Mouse (Mus musculus): ENCODE measurements at regions not wholly inside any gene's neighbourhood (a gene's known extent, or its start where the extent isn't known, plus 50 kb on each side); places are given as distances from the start of the nearest gene placed in this dataset.

DNA sequence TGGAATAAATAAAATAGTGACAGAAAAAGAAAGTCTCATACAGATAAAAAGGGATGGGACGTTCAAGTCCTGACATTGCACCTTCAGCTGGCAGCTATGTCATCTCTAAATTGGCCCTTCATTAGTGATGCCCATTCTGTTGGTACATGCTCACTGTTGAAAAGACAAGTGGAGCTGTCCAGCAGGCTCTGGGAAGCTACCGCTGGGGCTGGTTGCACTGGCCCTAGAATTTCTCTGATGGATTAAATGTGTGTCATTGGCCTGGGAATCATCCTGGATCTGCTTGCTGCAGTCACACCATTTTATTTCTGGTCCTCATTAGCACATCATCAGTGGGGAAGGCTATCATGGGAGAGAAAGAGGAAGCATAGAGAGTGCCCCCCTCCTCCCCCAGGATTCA, 72.2 kb upstream of the Raph1 start:
- intact Hi-C loops (cut with DNase I), result no loop called here
- DNase-seq (ENCODE audit: low spot score in 2 of 2), result no peak

GRCm38 (mm10) chr1:60636802-60637452, 70.0 kb upstream of the Raph1 start:
- intact Hi-C loops (cut with DNase I), result no loop called here
- DNase-seq (ENCODE audit: low spot score in 2 of 2), result no peak

DNA sequence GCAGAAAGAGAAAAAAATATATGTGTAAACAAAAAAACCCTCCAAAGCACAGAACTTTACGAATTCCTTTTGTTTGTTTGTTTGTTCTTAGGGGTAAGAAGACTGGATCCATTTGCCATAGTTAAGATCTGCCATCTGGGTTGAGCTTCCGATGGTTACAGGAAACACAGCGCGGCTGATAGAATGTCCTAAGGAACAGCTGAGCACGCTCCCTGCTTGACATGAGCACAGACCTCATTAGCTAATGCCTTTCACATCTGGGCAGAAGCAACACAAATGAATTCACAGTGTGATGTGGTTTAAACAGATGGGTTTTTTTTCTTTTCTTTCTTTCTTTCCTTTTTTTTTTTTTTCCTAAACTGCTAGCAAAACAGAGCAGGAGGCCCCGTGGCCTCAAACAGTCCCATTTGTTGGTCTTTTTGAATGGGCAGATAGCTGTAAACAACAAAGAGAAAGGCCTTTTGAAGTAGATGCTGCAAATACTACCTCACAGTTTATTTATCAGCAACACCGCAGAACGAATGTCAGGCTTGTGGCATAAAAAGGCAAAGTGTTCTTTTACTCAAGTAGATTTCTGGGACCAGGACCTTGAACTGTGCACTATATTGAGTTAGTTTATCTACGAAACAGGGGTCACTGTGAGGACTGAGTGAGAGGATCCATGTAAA, 61.0 kb upstream of the Raph1 start:
- no peak for DNase-seq (ENCODE audit: low spot score in 2 of 2)
- intact Hi-C loops (cut with DNase I), result no loop called here

DNA sequence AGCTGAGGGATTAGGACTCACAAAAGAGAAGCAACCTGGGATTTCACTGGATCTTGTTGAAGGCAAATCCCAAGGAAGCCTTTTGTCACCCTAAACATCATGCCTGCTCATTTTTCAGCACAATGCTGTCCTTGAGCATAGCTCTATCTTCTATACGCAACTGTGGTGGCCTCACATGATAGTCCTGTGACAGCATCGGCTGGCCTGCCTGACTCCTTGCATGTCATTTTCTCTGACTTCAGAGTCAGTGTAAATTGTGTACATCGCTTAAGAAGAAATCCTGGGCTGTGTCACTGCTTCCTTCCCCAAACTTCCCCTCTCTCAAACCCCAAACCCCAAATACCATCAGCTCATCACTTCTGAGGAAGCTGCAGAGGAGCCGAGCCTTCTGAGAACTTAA, 60.5 kb upstream of the Raph1 start:
- DNase-seq (ENCODE audit: low spot score in 2 of 2), result no peak
- intact Hi-C loops (cut with DNase I), result no loop called here

GRCm38 (mm10) chr1:60625698-60626486, 59.0 kb upstream of the Raph1 start:
- intact Hi-C loops (cut with DNase I), result no loop called here

GRCm38 (mm10) chr1:60624231-60624630, 57.3 kb upstream of the Raph1 start:
- intact Hi-C loops (cut with DNase I), result no loop called here
- DNase-seq (ENCODE audit: low spot score in 2 of 2), result no peak

More at GRCm38 (mm10) chr1:60625698-60626486, 59.0 kb upstream of the Raph1 start:
- peak in 1 of 2 experiments; percentile 19 for DNase-seq (ENCODE audit: low spot score in 2 of 2)

GRCm38 (mm10) chr1:60623440-60624016, 56.6 kb upstream of the Raph1 start:
- intact Hi-C loops (cut with DNase I), result no loop called here
- DNase-seq (ENCODE audit: low spot score in 2 of 2), result no peak

DNA sequence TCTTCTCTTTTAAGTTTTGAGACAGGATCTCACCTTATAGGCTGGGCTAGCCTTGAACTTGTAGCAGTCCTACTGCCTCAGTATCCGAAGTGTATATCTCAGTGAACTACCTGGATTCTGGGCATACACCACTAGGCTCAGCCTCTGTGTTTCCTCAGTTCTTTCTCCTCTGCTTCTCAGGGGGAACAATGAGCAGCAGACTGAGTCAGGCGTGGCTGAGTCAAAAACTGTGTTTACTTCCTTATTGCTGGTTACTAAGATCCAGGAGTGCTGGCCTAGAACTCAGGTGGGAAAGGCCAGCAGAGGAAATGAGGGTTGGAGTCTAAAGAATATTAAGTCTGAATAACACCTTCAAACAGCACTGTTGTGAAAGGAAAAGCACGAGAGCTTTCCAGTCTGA, 54.9 kb upstream of the Raph1 start:
- intact Hi-C loops (cut with DNase I), result no loop called here
- DNase-seq (ENCODE audit: low spot score in 2 of 2), result no peak

DNA sequence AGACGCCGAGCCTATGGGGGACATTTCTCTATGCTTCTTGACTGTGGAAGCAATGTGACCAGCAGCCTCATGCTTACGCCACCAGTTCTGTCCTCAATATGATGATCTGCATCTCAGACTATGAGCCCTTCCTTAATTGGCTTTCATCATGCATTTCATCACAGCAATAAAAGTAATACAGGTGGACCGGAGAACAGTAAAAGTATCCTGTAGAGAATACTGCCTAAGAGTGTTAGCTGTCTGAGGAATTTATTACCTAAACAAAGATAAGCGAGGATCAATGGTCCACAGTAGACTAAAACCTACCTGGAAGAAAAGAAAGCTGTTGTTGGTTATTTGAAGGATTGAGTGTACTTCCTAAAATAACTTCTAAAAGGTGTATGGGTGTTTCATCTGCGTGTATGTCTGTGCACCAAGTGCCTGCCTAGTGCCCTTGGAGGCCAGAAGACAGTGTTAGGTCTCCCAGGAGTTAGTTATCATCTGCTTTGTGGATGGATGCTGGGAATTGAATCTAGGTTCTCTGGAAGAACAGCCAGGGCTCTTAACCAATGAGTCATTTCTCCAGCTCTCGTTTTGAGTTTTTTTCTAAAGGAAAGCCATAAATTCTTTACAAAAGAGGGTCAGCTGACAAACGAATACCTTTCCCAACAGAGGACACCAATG, 54.3 kb upstream of the Raph1 start:
- intact Hi-C loops (cut with DNase I), result no loop called here
- DNase-seq (ENCODE audit: low spot score in 2 of 2), result no peak

DNA sequence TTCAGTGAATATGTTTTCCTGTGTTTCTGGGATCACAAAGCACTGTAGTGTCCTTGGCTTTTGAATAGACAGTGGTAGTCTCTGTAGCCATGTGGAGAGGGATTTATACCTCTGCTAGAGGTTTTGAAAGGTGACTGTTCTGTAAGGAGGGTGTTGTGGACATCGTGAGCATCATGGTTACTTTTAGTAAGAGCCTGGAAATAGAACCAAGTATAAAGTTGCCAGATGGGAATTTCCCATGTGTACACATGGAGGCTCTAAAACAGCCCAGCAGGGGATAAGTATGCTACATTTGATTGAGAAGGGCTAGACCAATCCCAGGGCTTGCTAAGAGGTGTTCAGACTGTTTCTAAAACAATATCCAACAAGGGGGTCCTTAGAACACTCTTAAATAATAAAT, 51.5 kb upstream of the Raph1 start:
- no peak for DNase-seq (ENCODE audit: low spot score in 2 of 2)
- intact Hi-C loops (cut with DNase I), result no loop called here

DNA sequence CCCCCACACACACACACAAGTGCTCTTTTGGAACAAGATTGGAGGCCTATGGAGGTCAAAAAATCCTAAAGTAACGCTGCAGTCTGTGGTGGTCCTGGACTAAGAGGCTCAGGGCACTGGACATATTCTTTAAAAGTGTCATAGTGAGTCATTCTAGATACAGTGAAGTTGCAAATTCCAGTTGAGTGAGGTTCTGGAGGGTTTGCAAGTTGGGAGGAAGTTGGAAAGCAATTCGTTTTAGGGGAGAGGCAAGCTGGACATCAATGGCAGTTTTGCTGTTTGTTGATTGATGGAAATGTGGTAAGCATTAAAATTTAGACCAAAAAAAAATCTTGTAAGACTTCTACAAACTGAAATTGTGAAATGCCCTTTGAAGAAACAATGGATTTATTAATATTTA, 50.0 kb upstream of the Raph1 start:
- no peak for DNase-seq (ENCODE audit: low spot score in 2 of 2)
- intact Hi-C loops (cut with DNase I), result no loop called here
